Mouse (Mus musculus) retina, embryonic 14.5 days (tissue): ENCODE results near the gene Man2b1.
"Not testable (repeated sequence)": the region's sequence is repeated elsewhere in the genome, so short reads cannot be mapped to it uniquely, and the experiment has no call there.

Experiments
- DNase-seq: peaks from one replicate; pipeline ENCODE4 v3.0.0-alpha.2; 2015; ENCODE audit warnings: low spot score

The Man2b1 gene

DNA sequence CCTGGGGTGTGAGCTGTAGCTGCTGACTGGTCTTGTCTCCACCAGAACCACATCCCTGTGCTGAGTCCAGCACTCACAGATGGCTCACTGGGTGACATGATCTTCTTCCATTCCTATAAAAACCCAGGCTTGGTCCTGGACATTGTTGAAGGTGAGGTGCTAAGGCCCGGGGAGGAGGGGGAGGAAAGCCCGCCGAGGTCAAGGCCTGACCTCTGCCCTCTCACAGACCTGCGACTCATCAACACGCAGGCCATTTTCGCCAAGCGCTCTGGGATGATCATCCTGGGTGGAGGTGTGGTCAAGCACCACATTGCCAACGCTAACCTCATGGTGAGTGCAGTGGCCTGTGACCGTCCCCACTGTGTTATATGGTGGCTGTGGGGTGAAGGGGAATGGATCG lies 8.9 kb upstream of the Man2b1 start:
- DNase-seq: no peak

- DNase-seq: no peak
Observed at GRCm38 (mm10) chr8:85074617-85075016, 8.5 kb upstream of the Man2b1 start.

DNA sequence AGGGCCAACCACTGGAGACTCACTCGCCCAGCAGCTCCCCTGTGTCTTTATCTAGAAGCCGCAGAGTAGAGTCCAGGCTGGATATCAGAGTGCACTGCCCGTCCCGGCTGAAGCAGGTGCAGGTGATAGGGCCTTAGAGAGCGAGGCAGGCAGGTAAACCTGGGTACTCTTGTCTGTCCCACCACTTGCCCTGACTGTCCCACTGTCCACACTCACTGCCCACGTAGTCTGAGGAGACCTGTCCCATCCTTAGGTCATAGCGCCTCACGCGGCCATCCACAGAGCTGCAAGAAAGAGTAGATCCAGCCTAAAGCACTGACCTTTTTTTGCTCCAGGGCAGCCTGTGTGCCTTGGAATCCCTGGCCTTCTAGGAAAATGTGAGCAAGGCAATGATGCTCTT lies 7.1 kb upstream of the Man2b1 start:
- peak; percentile 67 for DNase-seq

GRCm38 (mm10) chr8:85076993-85077392 lies 6.1 kb upstream of the Man2b1 start:
- DNase-seq: peak; percentile 95

GRCm38 (mm10) chr8:85080214-85080531 lies 2.9 kb upstream of the Man2b1 start:
- no peak for DNase-seq

- peak; percentile 82 for DNase-seq
Observed at GRCm38 (mm10) chr8:85080532-85081215, 2.4 kb upstream of the Man2b1 start, which contains the start of gene Wdr83os. Gene Wdr83os, plus strand, starts transcription at chr8:85080740.

DNA sequence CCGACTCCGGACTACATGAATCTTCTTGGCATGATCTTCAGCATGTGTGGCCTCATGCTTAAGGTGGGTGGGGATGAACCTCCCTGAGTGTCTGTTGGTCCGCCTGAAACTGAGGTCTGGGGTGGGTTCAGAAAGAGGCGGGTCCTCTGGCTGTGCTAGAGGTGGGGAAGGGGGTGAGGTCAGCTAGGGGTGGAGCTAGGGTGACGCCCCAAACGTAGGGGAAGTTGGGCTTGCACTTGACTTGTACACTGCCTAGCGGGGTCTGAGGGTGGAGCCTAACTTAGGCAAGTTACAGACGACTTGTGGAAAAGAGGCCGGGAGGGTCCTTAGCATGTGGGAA lies 1.9 kb upstream of the Man2b1 start, which contains the start of gene Wdr83:
Gene Wdr83 (minus strand): TSS at position 91 of the 340 bp plus-strand sequence.
- peak; percentile 53 for DNase-seq

GRCm38 (mm10) chr8:85082169-85082568 lies 901 bp upstream of the Man2b1 start:
- DNase-seq: not testable (repeated sequence)

- DNase-seq: no peak
Observed at GRCm38 (mm10) chr8:85084633-85085032, 1.6 kb downstream of the Man2b1 start.

- DNase-seq: no peak
Observed at GRCm38 (mm10) chr8:85086238-85086637, 3.2 kb downstream of the Man2b1 start.

DNA sequence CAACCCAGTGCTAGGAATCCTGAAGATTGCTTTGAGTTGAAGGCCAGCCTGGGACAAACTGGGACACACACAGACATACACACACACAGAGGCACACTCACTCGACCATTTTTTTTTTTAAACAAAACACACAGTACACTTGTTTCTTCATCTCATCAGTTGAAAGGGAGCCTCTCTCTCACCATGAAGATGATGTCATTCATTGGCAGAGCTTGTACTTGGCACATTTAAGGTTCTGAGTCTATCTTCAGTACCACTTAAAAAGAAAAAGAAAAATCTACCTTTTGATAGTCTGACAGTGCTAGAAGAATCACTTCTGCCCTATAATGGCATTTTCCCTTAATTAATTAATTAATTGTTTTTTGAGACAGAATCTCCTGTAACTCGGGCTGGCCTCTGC lies 5.7 kb downstream of the Man2b1 start:
- no peak for DNase-seq

GRCm38 (mm10) chr8:85090856-85091255 lies 7.8 kb downstream of the Man2b1 start:
- DNase-seq: no peak

GRCm38 (mm10) chr8:85091526-85092090 lies 8.5 kb downstream of the Man2b1 start:
- no peak for DNase-seq

GRCm38 (mm10) chr8:85095051-85095450 lies 12.0 kb downstream of the Man2b1 start:
- DNase-seq: no peak

DNA sequence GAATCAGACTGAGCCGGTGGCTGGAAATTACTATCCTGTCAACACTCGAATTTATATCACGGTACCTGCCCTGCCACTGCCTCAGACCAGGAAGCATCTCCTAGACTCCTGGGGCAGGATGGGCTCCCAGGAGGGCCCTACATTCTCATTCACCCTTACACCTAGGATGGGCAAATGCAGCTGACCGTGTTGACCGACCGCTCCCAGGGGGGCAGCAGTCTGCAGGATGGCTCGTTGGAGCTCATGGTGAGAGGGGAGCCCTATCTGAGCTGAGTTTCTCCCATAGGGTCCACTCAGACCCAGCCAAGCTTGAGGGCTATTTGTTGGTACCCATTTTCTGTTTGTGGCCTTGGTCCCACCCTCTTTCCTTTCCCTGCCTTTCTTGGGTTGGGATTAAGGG lies 12.5 kb downstream of the Man2b1 start:
- no peak for DNase-seq

DNA sequence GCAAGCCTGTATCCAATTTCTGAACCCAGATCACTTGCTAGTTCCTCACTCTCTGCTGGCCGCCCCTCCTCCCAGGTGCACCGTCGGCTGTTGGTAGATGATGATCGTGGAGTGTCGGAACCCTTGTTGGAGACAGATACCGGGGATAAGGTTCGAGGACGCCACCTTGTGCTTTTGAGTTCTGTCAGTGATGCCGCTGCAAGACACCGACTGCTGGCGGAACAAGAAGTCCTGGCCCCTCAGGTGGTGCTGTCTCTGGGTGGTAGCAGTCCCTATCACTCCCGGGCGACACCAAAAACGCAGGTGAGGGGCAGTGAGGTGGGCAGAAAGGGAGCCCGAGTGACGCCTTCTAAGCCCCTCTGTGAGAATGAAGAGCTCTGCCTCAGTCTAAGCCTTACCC lies 13.1 kb downstream of the Man2b1 start:
- no peak for DNase-seq

DNA sequence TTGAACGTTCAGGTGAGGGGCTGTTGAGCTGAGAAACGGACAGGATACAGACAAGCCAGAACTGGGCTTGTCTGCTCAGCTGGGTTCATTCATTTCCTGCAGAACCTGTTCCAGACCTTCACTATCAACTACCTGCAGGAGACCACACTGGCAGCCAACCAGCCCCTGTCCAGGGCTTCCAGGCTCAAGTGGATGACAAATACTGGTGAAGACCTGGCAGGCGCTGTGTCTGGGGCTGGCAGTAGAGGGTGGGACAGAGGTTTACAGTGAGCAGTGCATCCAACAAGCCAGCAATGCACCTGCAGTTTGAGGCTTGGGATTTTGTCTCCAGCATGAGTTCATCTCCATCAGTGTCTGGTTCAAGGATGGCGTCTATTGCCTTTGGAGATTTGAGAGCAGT lies 13.8 kb downstream of the Man2b1 start:
- no peak for DNase-seq

DNA sequence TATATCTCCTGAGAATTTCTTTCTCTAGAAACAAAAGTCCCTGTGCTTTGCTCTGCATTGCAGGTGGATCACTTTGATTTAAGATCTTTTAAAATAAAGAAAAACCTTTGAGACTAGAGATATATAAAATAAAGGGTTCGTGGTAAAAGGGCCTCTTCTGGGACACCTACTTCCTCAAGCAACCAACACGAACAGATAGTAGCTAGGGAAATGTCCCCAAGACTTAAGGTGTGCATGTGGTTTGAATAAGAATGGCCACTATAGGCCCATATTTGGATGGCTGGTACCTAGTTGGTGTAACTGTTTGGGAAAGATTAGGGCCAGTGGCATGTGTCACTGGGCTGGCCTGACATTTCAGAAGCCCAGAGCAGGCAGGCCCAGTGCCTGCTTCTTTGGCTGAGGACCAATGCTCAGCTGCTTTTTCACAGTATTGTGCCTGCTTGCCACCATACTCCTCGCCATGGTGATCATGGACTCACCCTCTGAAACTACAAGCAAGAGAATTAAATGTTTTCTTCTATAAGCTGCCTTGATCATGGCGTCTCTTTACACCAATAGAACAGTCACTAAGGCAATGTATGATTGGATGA lies 17.1 kb downstream of the Man2b1 start:
- no peak for DNase-seq

DNA sequence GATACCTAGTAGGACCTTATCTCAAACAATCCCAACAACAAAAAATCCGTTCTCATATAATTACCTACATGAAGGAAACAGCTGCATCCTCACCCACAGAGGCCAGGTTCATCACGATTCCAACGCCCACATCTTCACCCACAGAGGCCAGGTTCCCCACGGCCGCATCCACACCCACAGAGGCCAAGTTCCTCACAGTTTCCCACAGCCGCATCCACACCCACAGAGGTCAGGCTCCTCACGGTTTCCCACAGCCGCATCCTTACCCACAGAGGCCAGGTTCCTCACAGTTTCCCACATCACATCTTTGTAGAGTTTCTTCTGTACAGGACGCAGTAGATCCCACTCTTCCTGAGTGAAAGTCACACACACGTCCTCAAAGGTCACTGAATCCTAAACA lies 30.2 kb downstream of the Man2b1 start:
- no peak for DNase-seq

DNA sequence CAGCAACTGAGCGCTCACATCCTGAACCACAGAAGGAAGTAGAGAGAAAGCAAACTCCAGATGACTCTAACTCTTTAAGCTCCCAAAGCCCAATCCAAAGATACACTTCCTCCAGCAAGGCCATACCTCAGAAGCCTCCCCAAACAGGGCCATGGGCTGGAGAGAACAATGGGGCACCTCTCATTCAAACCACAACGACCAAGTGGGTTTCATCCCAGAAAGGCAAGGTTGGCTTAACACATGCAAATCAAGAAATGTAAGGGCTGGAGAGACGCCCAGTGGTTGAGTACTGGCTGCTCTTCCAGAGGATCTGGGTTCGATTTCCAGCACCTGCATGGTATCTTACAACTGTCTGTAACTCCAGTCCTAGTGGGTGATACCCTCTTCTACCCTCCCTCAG lies 32.4 kb downstream of the Man2b1 start:
- no peak for DNase-seq

GRCm38 (mm10) chr8:85116984-85117383 lies 33.9 kb downstream of the Man2b1 start:
- DNase-seq: no peak

DNA sequence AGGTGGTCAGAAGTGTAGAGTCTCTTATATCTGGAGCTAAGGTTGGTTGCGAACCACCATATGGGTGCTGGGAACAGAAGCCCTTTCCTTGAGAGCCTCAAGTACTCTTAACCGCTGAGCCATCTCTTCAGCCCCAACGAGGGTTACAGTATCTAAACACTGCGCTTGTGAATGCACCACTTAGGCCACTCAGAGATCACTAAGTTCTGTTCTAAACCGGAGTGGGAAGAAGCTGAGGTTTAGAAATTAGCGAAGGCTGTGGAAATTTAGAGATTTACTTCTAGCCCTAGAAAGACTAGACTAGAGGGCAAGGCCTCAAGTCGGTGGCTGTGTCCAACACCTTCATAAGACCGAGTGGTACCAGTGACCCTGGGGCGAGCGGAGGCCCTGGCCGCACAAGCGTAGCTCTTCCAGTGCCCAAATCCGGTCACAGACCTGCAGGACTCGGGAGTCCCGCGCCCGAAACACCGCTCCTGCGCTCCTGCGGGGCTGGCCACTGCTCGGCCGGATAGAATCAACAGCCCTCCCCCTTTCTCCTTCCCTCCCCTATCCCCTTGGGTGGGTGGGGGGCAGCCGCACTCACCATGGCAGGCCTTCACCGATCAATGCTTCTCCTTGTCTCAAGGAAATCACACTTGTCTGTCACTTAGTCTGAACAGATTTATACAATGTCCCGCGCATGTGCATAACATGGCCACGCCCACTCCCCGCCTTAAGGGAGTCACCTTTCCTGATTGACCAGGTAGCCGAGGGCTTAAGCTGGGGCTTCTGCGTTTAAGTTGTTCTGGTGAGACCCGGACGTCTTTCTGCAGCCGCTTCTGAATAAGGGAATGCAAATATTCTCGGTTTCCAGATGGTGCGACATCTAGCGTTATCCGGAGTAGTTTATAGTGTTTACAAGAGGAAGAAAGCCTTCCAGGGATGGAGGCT lies 36.2 kb downstream of the Man2b1 start:
- DNase-seq: peak; percentile 83

- not testable (repeated sequence) for DNase-seq
Observed at GRCm38 (mm10) chr8:85120251-85120650, 37.2 kb downstream of the Man2b1 start.
